Mouse (Mus musculus) megakaryocyte, embryonic 14.5 days (primary cell): ENCODE results near the gene Pou2af1.

Experiments used
- FLI1 ChIP-seq: IDR thresholded peaks from 2 replicates; pipeline ENCODE4 v1.6.1; 2012; ENCODE audit warnings: low read length, inconsistent platforms, mixed read lengths
- GATA1 ChIP-seq: IDR thresholded peaks from 3 replicates; pipeline ENCODE4 v1.6.1; 2012; ENCODE audit warnings: mixed read lengths, low read length, inconsistent platforms, borderline replicate concordance

DNA sequence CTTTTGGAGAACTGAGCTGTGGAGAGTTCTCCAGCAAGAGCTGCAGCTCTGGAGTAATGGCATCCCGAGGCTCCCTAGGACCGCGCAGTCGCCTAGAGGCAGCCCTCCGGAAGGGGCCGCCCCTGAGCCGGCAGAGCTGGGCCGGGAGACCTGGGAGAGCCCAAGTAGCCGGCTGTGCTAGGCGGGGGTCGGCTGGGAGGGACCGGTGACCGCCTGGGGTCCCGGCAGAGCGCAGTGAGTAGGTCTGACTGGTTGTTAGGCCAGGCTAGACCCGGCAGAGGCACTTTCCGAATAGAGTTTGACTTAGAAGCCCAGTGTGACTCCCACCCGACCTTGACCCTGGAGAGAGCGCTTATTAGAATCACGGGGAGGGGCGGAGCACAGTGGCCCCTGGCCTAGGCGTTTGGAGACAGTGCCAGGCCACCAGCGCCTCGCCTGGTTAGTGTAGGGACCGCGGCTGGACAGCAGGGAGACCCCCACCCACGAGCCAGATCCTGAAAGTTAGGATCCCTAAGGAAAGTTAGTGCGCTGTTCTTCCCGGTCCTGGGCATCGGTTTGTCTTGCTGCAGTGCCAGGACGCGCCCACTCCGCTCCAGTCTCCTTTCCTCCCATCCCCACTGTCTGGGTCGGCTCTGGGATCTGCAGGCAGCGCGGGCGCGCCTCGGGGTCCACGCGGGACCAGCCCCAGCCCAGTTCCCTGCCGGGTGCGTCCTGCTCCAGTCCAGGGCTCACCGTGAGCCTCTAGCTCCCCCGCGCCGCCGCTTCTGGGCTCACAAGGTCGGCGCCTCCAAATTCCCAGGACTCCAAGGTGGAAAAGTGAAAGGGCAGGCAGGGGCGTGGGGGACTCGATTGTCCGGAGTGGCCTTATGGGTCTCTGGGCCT, 65.2 kb downstream of the Pou2af1 start, which contains the start of gene Colca2:
- TF ChIP-seq GATA1 = no peak
- TF ChIP-seq FLI1 = no peak
